Mouse (Mus musculus) urinary bladder, postnatal 14 days (tissue): ENCODE measurements at regions not wholly inside any gene's neighbourhood (a gene's known extent, or its start where the extent isn't known, plus 50 kb on each side); places are given as distances from the start of the nearest gene placed in this dataset.
"Not testable (repeated sequence)": the region's sequence is repeated elsewhere in the genome, so short reads cannot be mapped to it uniquely, and the experiment has no call there.

Source experiments
- DNase-seq: peaks from one replicate; pipeline ENCODE4 v3.0.0; 2021; ENCODE audit warnings: low spot score

- no peak for DNase-seq
These were observed 315.3 kb upstream of the Klf6 start for GRCm38 (mm10) chr13:5546011-5546410.

- no peak for DNase-seq
These were observed 314.3 kb upstream of the Klf6 start for GRCm38 (mm10) chr13:5546937-5547336.

- DNase-seq = no peak
These were observed 312.5 kb upstream of the Klf6 start for GRCm38 (mm10) chr13:5548768-5549167.

- DNase-seq = no peak
These were observed 312.1 kb upstream of the Klf6 start for GRCm38 (mm10) chr13:5549175-5549574.

GRCm38 (mm10) chr13:5549747-5550146, 311.5 kb upstream of the Klf6 start:
- no peak for DNase-seq

- no peak for DNase-seq
These were observed 310.9 kb upstream of the Klf6 start for GRCm38 (mm10) chr13:5550354-5550753.

GRCm38 (mm10) chr13:5551131-5551530, 310.2 kb upstream of the Klf6 start:
- DNase-seq = no peak

- no peak for DNase-seq
These were observed 307.8 kb upstream of the Klf6 start for GRCm38 (mm10) chr13:5553461-5553860.

- DNase-seq = no peak
These were observed 303.2 kb upstream of the Klf6 start for GRCm38 (mm10) chr13:5558095-5558494.

- no peak for DNase-seq
These were observed 294.8 kb upstream of the Klf6 start for GRCm38 (mm10) chr13:5566479-5566878.

GRCm38 (mm10) chr13:5566896-5567295, 294.4 kb upstream of the Klf6 start:
- no peak for DNase-seq

GRCm38 (mm10) chr13:5569579-5569978, 291.7 kb upstream of the Klf6 start:
- no peak for DNase-seq

GRCm38 (mm10) chr13:5570386-5570785, 290.9 kb upstream of the Klf6 start:
- no peak for DNase-seq

- no peak for DNase-seq
These were observed 284.7 kb upstream of the Klf6 start for GRCm38 (mm10) chr13:5576568-5576967.

GRCm38 (mm10) chr13:5583681-5584080, 277.6 kb upstream of the Klf6 start:
- DNase-seq = not testable (repeated sequence)

GRCm38 (mm10) chr13:5587196-5587595, 274.1 kb upstream of the Klf6 start:
- no peak for DNase-seq

- DNase-seq = no peak
These were observed 270.0 kb upstream of the Klf6 start for GRCm38 (mm10) chr13:5591286-5591685.

GRCm38 (mm10) chr13:5591837-5592555, 269.3 kb upstream of the Klf6 start:
- DNase-seq = no peak

GRCm38 (mm10) chr13:5592556-5593061, 268.7 kb upstream of the Klf6 start:
- no peak for DNase-seq

GRCm38 (mm10) chr13:5601648-5602047, 259.6 kb upstream of the Klf6 start:
- DNase-seq = no peak

- DNase-seq = no peak
These were observed 257.2 kb upstream of the Klf6 start for GRCm38 (mm10) chr13:5603905-5604596.

- DNase-seq = no peak
These were observed 255.9 kb upstream of the Klf6 start for GRCm38 (mm10) chr13:5605418-5605817.

GRCm38 (mm10) chr13:5607462-5607861, 253.8 kb upstream of the Klf6 start:
- DNase-seq = no peak
